Mouse (Mus musculus): ENCODE results near the gene Slc25a34.

DNA sequence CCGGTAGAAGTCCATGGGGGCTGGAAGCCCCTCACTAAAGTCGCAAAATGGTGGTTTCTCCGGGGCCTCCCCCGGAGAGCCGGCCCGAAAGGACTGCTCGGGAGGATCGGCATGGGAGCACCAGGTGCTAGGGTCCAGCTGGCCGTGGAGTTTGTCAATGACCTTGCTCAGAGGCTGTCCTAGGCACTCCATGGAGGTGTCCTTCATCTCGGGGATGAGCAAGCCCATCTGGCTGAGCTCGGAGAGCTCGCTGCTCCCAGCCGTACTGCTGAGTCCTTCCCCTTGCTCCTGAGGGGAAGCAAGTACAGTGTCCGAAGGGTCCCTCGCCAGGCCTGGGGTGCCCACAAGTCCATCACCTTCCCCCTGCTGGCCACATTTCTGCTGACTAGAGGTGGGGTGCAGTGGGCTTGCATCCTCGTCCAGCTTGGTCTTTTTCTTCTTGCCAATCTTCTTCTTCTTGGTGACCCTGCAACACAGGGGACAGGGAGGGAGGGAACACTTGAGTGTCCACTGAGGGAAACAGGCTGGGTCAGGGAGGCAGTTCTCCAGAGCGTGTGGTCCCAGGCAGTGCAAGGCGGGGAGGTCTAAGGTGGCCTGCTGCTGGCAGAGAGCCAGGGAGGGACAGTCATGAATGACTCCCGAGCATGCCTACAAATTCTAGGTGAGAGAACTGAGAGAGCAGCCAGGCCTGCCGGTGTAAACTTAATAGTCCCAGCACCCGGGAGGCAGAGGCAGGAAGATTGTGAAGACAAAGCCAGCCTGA, 8.7 kb upstream of the Slc25a34 start:
- TF ChIP-seq CTCF (IDR thresholded peaks at IDR 0.05; ENCODE audit: insufficient read depth, low read length) (no peak), POLR2A (IDR thresholded peaks at IDR 0.05; ENCODE audit: borderline replicate concordance, extremely low read depth, low read depth, low read length) (no peak)
